Mouse (Mus musculus) 3134 (cell line): ENCODE data around the gene Aars.
"Not testable (repeated sequence)": the region's sequence is repeated elsewhere in the genome, so short reads cannot be mapped to it uniquely, and the experiment has no call there.

ENCODE experiments used
- DNase-seq: peaks from one replicate; pipeline ENCODE4 v3.0.0-alpha.2; 2011; ENCODE audit warnings: low spot score; ENCODE audit not compliant: insufficient read length; ENCODE audit errors: extremely low read depth

Aars gene

DNA sequence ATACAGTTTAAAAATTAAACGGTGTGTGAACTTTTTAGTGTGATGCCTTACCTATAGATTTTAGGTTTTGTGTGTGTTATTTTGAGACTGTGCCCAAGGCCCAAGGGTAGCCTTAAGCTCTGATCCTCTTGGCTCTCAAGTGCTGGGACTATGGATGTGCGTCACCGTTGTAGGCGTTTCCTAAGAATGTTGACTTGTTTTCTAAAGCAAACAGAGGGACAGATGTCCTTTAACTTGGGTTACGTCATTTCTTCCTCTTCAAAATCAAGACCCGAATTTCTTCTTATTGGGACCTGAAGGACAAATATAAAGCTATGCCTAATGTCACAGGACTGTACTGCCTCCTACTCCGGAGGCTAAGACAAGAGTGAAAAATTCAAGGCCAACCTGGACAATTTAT is at the start of gene Aars:
Aars (plus strand) TSS at position 229 of the 400 bp plus-strand sequence.
- DNase-seq, result no peak

GRCm38 (mm10) chr8:110987805-110988744 is 44.9 kb upstream of the Aars start:
- no peak for DNase-seq

DNA sequence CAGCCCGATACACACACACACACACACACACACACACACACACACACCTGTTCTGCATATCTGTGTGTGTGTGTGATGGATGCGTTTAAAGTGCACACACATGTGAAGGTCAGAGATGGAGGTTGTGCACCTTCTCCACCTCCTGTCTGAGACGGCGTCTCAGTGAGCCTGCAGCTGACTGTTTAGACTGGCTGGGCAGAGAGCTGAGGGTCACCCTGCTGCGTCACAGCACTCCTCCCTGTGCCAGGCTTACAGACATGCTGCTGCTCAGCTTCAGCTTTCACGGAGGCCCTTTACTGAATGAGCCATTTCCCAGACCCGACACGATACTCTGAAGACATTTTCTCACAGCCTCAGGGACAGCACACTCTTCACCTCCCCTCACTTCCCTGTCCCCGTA is 42.9 kb upstream of the Aars start:
- no peak for DNase-seq

- DNase-seq, result no peak
Observed at GRCm38 (mm10) chr8:110996641-110997430, 36.1 kb upstream of the Aars start.

DNA sequence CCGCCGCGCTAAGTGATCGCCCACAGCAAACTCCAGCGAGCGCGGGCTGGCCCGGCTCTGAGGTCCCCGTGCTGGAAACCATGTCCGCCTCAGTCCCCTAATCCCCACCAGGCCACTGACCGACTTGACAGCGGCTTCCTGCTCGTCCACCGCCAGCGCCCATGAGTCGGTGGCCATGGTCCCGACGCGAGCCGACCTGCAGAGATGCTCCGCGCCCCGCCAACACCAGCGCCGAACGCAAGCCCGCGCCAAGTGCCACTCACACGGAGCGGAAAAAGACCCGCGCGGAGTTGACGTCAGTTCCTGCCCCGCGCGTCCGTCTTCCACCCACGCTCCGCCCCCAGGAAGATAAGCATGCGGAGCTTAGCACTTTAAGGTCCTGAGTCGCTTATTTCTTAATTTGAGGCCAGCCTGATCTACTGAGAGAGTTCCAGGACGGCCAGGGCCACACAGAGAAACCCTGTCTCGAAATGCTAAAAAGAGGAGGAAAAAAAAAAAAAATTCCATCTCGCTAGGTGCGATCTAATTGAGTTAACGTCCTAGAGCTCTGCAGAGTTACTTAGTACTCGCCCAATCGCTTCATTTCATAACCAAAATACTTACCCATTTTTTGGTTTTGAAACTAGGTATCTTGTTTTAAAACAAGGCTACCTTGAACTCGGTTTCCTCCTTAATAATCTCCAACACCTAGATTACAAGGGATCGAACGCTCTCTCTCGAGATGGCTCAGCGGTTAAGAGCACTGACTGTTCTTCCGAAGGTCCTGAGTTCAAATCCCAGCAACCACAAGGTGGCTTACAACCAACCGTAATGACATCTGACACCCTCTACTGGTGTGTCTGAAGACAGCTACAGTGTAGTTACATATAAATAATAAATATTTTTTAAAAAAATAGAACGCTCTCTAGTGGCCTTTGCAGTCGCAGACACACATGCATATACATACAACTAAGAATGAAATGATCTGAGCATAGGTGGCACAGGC is 35.1 kb upstream of the Aars start, which contains the start of gene Ddx19a:
Ddx19a (minus strand) TSS at position 254 of the 985 bp plus-strand sequence.
- DNase-seq, result peak; percentile 89

DNA sequence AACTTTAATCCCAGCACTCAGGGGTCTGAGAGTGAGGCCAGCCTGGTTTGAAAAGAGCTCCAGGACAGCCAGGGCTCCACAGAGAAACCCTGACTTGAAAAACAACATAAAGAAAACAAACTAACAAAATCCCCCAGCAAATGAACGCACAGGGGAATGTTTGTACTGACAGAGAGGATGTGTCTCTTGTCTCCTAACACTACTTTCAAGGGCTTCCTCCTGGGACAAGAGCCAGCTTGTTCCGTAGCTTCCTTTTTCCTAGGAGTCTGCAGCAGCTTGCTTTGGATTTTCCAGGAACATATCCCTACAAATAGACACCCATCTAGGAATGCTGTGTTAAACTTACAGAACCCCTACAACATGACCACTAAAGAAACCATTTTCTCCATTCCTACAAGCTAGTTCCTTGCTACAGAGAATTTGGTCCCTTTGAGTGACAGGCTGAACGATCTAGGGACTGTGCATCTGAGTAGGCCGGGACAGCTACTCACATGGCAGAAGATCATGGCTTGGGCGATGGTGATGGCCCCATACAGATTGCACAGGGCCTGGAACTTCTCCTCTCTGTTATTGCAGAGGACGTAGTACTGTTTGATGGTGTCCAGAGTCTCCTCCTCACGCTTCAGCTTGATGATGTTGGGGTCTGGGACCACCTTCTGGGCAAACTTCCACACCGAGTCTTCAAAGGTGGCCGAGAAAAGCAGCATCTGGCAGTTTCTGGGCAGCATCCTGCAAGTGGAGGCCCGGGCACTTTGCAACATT is 22.5 kb upstream of the Aars start:
- not testable (repeated sequence) for DNase-seq

- DNase-seq, result not testable (repeated sequence)
Observed at GRCm38 (mm10) chr8:111026609-111027008, 6.3 kb upstream of the Aars start.

GRCm38 (mm10) chr8:111027391-111027937 is 5.5 kb upstream of the Aars start:
- peak; percentile 94 for DNase-seq

GRCm38 (mm10) chr8:111029589-111029988 is 3.4 kb upstream of the Aars start:
- peak; percentile 47 for DNase-seq

DNA sequence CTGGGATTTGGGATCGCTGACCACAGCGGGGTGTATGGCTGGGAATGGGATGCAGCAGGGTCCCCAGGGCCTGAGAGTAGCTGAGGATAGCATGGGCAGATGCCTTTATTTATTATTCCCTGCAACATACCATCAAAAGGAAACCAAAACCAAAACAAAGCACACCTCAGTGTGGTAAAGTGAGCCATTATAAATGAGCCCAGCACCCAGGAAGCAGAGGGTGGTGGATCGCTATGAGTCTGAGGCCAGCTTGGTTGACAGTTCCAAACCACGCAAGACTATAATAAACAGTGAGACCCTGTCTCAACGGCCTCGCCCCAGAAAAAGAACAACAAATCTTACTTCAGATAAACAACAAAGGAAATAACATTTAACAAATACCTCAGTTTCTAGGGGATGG is 2.9 kb upstream of the Aars start:
- DNase-seq, result no peak

DNA sequence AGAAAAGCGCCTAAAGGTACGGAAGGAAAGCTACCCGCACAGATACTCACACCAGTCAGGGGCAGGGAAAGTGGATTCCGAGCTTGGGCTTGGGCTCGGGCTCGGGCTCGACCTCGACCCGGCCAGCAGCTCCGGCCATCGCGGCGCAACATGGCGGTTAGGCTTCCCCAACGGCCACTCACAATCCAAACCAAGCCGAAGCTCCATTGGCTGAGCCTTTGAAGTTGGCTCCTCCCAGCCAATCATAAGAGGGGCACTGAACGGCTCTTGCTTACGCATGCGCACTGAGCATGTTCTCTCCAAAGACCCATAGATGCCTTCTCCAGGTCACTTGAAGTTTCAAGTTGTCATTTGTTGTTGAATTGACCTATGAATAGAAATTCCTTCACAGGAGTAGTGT is 1.4 kb upstream of the Aars start, which contains the start of gene Ddx19b:
Ddx19b (minus strand) TSS at position 180 of the 400 bp plus-strand sequence.
- DNase-seq, result no peak

GRCm38 (mm10) chr8:111033482-111034215 is 705 bp downstream of the Aars start:
- DNase-seq, result peak; percentile 88

GRCm38 (mm10) chr8:111034276-111034675 is 1.3 kb downstream of the Aars start:
- no peak for DNase-seq

- DNase-seq, result no peak
Observed at GRCm38 (mm10) chr8:111036591-111036990, 3.6 kb downstream of the Aars start.

GRCm38 (mm10) chr8:111042546-111042945 is 9.6 kb downstream of the Aars start:
- DNase-seq, result no peak

- DNase-seq, result no peak
Observed at GRCm38 (mm10) chr8:111044003-111044734, 11.2 kb downstream of the Aars start.

- no peak for DNase-seq
Observed at GRCm38 (mm10) chr8:111048694-111049093, 15.8 kb downstream of the Aars start.

DNA sequence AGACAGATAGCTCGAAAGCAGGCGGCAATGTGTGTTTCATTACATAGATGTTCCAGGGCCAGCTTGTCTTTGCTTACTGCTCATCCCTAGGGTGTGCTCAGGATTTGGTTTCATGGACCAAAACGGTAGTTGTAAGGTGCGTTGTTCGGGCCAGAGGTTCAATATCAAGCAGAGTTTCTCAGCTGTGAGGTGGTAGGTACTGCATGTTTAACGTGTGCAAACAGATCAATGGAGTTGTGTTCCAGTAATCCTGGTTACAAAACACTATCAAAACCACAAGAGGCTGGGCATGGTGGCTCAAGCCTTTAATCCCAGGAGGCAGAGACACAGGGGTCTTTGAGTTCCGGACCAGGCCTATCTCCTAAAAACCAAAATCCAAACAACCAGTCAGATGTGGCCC is 16.2 kb downstream of the Aars start:
- DNase-seq, result no peak
